Mouse (Mus musculus): ENCODE results near the gene 4930451I11Rik. TPM values are rescaled to one million over a fixed set of nuclear protein-coding genes. Genes with fewer than 3 reads are reported as not detected.
A peak's percentile ranks its signal among the peaks of the same experiment; 100 is the strongest.

The 4930451I11Rik gene
- total RNA-seq, 2 experiments from 2014 or later: not detected

DNA sequence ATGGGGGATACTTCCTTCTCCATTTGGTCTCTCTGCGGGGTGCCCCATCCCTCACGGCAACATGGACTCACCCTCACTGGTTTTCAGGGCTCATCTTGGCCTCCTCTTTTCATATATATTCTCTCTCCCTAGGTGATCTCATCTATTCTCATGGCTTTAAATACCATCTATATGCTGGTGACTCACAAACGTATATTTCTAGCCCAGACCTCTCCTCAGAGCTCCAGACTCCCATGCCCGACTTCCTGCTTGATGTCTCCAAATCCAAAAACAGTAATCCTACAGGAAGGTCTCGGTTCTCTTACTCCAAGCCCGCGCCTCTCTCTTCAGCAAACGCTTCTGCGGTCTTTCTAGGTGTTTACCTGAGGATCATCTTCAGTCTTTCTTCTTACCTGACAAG lies 11.8 kb upstream of the 4930451I11Rik start:
- no peak for DNase-seq (ENCODE audit: low spot score in 2 of 2)

DNA sequence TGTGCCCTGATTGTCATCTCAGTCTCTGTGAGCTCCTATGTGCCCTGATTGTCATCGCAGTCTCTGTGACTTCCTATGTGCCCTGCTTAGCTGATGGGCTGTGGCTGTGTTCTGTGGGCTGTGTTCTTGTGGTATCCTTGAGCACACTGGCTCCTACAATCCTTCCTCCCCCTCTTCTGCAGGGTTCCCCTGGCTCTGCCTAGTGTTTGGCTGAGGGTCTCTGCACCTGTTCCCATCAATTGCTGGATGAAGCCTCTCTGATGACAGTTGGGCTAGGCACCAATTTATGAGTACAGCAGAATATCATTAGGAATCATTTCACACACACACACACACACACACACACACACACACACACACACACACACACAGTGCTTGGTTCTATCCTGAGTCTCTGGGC lies 1.9 kb upstream of the 4930451I11Rik start:
- no peak for DNase-seq (ENCODE audit: low spot score in 2 of 2)

GRCm38 (mm10) chr7:126832036-126832598 lies 678 bp upstream of the 4930451I11Rik start:
- DNase-seq (ENCODE audit: low spot score in 2 of 2): peak in 1 of 2 experiments; percentile 58

DNA sequence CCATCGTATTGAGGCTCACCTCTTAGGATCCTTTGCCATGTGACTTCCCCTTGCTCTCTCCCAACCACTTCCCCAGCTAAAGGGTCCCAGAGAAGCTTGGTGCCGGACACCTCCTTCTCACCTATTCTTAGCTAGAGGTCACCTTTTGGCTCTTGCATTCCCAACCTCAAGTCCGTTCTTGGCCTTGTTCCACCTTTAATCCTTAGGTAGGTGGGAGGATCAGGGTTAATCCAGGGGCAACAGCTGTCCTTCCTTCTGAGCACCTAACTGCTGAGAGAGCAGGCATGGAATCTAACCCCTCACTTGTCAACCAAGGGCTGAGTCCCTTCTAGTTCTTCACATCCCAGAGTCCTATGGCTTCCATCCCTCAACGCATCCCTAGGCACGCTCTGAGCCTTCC lies 5.5 kb downstream of the 4930451I11Rik start:
- no peak for DNase-seq (ENCODE audit: low spot score in 2 of 2)

DNA sequence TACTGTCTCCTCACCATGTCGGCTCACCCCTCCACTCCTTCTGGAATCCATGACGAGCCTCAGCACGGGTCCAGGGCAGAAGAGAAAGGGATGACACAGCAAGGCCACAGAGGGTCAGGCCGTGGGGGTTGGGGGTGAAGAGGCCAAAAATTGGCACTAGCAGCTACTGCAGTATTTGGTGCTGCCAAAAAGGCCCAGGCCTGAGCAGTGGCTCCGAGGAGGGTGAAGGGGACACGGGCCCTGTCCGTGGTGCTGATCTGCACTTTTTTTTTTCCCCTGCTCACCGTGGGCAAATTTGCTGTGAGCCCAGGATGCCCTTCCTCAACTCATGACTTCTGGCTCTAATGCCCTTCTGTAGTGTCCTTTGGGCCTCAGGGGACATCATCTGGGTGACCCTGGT lies 6.0 kb downstream of the 4930451I11Rik start:
- DNase-seq (ENCODE audit: low spot score in 2 of 2): no peak

GRCm38 (mm10) chr7:126823940-126824339 lies 7.5 kb downstream of the 4930451I11Rik start:
- DNase-seq (ENCODE audit: low spot score in 2 of 2): no peak

- DNase-seq (ENCODE audit: low spot score in 2 of 2): no peak
Observed at GRCm38 (mm10) chr7:126823202-126823711, 8.2 kb downstream of the 4930451I11Rik start.

DNA sequence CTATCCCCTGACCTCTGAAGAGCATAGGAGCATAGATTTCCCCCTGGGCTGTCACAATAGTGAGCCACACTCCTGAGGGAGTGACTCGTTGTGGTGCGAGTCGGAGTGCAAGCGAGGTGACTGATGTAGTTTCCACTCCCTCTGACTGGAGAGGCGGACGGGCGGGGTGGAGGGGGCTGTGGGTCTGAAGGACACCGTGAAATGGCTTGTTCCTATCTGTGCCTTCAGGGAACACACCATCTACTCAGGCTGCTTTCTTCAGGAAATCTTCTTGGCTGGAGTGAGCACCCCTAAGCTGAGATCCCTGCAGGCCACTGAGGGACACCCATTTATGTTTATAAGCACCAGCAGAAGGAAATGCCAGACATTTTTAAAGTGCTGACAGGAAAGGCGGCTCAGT lies 8.7 kb downstream of the 4930451I11Rik start:
- DNase-seq (ENCODE audit: low spot score in 2 of 2): no peak

GRCm38 (mm10) chr7:126821835-126822511 lies 9.5 kb downstream of the 4930451I11Rik start:
- peak; percentile 61 to 69 for DNase-seq (ENCODE audit: low spot score in 2 of 2)

DNA sequence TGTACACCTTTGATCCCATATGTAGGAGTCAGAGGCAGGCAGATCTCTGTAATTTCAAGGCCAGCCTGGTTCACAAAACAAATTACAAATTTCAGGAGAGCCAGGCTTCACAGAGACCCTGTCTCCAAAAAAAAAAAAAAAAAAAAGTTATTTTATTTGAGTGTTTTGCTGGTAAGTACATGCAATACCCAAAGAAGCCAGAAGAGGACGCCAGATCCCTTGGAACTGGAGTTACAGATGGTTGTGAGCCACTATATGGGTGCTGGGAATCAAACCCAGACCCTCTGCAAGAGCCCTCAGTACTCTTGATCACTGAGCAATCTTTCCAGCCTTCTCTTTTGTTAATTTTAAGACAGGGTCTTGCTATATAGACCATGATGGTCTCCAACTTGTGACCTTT lies 12.6 kb downstream of the 4930451I11Rik start:
- no peak for DNase-seq (ENCODE audit: low spot score in 2 of 2)

GRCm38 (mm10) chr7:126817595-126817994 lies 13.8 kb downstream of the 4930451I11Rik start:
- DNase-seq (ENCODE audit: low spot score in 2 of 2): no peak

DNA sequence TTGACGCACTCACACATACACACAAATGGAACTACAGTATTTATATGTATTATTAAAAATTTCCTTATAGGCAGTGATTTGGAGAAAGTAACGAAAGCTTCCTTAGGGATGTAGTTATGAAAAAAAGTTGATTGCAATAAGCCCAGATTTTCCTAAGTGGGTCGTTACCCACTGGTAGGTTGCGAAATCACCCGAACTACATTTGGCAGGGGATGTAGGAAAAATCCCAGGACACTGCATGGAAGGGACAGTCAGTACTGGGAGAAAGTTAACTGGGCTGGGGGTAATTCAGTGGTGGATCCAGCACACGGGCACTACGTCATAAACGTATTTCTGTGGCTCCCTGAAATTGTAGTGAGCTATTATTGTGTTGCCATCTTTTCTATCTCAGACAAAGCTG lies 14.9 kb downstream of the 4930451I11Rik start:
- DNase-seq (ENCODE audit: low spot score in 2 of 2): no peak

GRCm38 (mm10) chr7:126815726-126816222 lies 15.7 kb downstream of the 4930451I11Rik start:
- no peak for DNase-seq (ENCODE audit: low spot score in 2 of 2)

DNA sequence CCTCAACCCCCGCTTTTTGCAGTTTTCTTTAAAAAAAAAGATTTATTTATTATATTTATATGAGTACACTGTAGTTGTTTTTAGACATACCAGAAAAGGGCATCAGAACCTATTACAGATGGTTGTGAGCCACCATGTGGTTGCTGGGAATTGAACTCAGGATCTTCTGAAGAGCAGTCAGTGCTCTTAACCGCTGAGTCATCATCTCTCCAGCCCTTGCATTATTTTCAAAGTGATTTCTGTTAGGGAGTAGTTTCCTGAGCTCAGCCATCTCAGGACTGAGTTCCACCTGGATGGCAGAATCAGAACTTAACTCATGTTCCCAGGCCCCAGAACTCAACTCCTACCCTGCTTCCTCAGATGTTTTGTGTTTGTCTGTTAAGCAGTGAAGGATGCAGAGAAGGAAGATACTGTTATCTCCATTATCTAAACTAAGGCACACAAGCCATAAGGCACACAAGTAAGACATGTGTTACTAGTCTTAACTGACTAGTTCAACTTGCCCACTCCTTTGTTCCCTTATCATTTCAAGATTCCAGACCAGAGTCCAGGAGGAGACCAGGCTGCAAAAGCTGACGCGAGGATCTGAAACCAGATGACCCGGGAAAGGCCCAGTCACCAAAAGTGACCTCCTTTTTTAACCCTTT lies 21.6 kb downstream of the 4930451I11Rik start:
- DNase-seq (ENCODE audit: low spot score in 2 of 2): no peak

GRCm38 (mm10) chr7:126808703-126809455 lies 22.6 kb downstream of the 4930451I11Rik start:
- DNase-seq (ENCODE audit: low spot score in 2 of 2): peak; percentile 62 to 72

GRCm38 (mm10) chr7:126807405-126807804 lies 24.0 kb downstream of the 4930451I11Rik start:
- no peak for DNase-seq (ENCODE audit: low spot score in 2 of 2)

- DNase-seq (ENCODE audit: low spot score in 2 of 2): no peak
Observed at GRCm38 (mm10) chr7:126806956-126807355, 24.5 kb downstream of the 4930451I11Rik start.

GRCm38 (mm10) chr7:126803751-126804150 lies 27.7 kb downstream of the 4930451I11Rik start:
- DNase-seq (ENCODE audit: low spot score in 2 of 2): no peak

DNA sequence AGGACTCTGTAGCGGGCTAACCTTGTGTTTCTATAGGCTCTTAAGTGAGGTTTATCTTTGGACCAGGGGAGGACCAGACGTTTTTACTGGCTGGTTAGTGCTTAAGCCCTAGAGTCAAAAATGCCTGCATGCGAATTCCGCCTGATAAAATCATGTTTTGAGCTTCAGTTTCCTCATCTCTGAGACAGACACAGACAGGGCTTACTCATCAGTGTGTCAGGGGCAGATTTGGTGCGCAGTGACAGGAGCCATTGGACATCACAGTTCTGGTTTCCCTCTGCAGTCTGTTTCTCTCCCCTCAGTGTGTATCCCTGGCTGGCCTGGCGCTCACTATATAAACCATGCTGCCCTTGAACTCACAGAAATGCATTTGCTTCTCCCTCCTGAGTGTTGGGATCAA lies 28.3 kb downstream of the 4930451I11Rik start:
- DNase-seq (ENCODE audit: low spot score in 2 of 2): no peak

- DNase-seq (ENCODE audit: low spot score in 2 of 2): no peak
Observed at GRCm38 (mm10) chr7:126802134-126802889, 29.1 kb downstream of the 4930451I11Rik start.

GRCm38 (mm10) chr7:126801057-126801422 lies 30.4 kb downstream of the 4930451I11Rik start:
- DNase-seq (ENCODE audit: low spot score in 2 of 2): no peak
